ENCODE assay signal across 9 mouse cellular contexts in the genomic region with DNA sequence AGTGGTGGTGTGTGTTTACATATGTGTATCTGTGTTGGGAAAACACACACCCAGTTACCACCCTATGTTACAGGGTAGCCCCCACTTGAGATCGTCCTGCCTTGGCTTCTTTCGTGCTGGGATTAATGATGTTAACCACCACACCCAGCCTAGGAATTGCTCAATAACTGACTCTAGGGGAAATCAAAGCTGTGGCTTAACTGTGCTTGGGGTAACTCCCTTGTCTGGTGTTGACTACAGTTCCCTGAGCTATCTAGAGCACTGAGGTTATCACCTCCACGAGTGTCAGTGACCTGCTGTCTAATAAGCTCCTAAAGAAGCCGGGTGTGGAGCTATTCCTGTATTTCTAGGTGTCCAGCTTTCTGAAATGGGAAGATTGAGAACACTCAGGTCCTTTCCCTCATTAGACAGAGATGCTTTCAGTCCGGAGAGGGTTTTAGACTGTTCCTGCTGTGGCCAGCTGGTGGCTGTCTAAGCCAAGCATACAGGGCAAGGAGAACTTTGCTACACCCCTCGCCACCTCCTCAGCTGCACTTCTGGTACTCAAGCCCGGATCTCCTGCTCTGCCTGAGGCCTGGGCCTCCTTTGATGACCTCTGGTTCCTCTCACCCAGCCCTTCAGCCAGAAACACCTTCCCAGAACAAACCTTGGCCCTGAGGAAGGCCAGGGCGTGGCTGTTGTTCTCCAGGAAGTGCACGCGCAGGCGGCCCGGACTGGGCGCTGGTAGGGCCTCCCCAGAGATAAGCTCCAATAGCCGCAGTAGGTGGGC. TPM values are rescaled to one million over a fixed set of nuclear protein-coding genes. Genes with fewer than 3 reads are reported as not detected.
DNase-seq lines count a peak whose midpoint lies in the region; ATAC-seq and TF ChIP-seq lines count a peak whose summit lies in the region.
"Had no signal": no experiment of that assay in that cellular context is flagged by ENCODE, and none has a peak within 500 bp of the region (broad histone marks: within the 10 kb centered on the region; RNA-seq: fewer than 3 reads in every experiment).

No protein-coding gene starts in this region.

- WGBS in liver, adult 2 months: 62% methylated on average over 14 of the region's 14 CpGs
- 54% methylated on average over 14 of the region's 14 CpGs for WGBS in liver, embryonic 12.5 days (ENCODE audit: insufficient replicate concordance)
- 46% methylated on average over 14 of the region's 14 CpGs for WGBS in heart, embryonic 16.5 days
- WGBS in lung, embryonic 16.5 days: 51% methylated on average over 14 of the region's 14 CpGs

- no peak for ATAC-seq in liver, embryonic 12.5 days
- ATAC-seq in heart, embryonic 16.5 days (replicated peaks; ENCODE audit: extremely low read depth, insufficient read depth, low FRiP score): peak; percentile 82
- peak; percentile 83 for ATAC-seq in lung, embryonic 16.5 days (ENCODE audit: low read depth)

- H3K4me1 ChIP-seq in liver, adult 2 months (ENCODE audit: control insufficient read depth, insufficient read depth, low read length): no peaks in the 10 kb centered on the region
- peaks cover 6% of the 10 kb centered on the region for H3K4me1 ChIP-seq in liver, embryonic 12.5 days
- H3K4me1 ChIP-seq in heart, embryonic 16.5 days (ENCODE audit: control insufficient read depth, insufficient read depth, low read length): 0 out of 2 replicates have a peak, but pooled peaks cover 4% of the 10 kb centered on the region
- no peaks in the 10 kb centered on the region; the same call in 1 of the 2 replicates for H3K4me1 ChIP-seq in lung, embryonic 16.5 days (replicated peaks; ENCODE audit: control insufficient read depth, insufficient read depth, low read length)

- H3K27me3 ChIP-seq in liver, adult 2 months (ENCODE audit: control insufficient read depth, insufficient read depth, low read length): no peaks in the 10 kb centered on the region
- H3K27me3 ChIP-seq in liver, embryonic 12.5 days (replicated peaks): peaks cover 2% of the 10 kb centered on the region; the same call in 1 of the 2 replicates
- H3K27me3 ChIP-seq in heart, embryonic 16.5 days (ENCODE audit: control insufficient read depth, insufficient read depth, low read length): no peaks in the 10 kb centered on the region
- no peaks in the 10 kb centered on the region for H3K27me3 ChIP-seq in lung, embryonic 16.5 days (ENCODE audit: control insufficient read depth, insufficient read depth, low read depth, low read length)
- H3K27me3 ChIP-seq: embryonic facial prominence, embryonic 15.5 days had no signal

- no peaks in the 10 kb centered on the region for H3K9me3 ChIP-seq in liver, embryonic 12.5 days (replicated peaks)
- H3K9me3 ChIP-seq in heart, embryonic 16.5 days (replicated peaks; ENCODE audit: control insufficient read depth, low read length): 0 out of 2 replicates have a peak, but pooled peaks cover 4% of the 10 kb centered on the region
- H3K9me3 ChIP-seq in lung, embryonic 16.5 days (ENCODE audit: control insufficient read depth, low read length): no peaks in the 10 kb centered on the region
- H3K9me3 ChIP-seq: embryonic facial prominence, embryonic 15.5 days had no signal

- no peak overlapping the region for H3K4me2 ChIP-seq in liver, embryonic 12.5 days
- H3K4me2 ChIP-seq in heart, embryonic 16.5 days (ENCODE audit: low read depth, low read length): no peak overlapping the region
- H3K4me2 ChIP-seq in lung, embryonic 16.5 days (ENCODE audit: low read depth, low read length): no peak overlapping the region
- H3K4me2 ChIP-seq: embryonic facial prominence, embryonic 15.5 days had no signal

- no peaks in the 10 kb centered on the region for H3K36me3 ChIP-seq in liver, adult 2 months (ENCODE audit: control insufficient read depth, insufficient read depth, low read length)
- H3K36me3 ChIP-seq in liver, embryonic 12.5 days: no peaks in the 10 kb centered on the region; the same call in 1 of the 2 replicates
- peaks cover 4% of the 10 kb centered on the region for H3K36me3 ChIP-seq in heart, embryonic 16.5 days (ENCODE audit: control insufficient read depth, insufficient read depth)
- no peaks in the 10 kb centered on the region for H3K36me3 ChIP-seq in lung, embryonic 16.5 days (ENCODE audit: control insufficient read depth, insufficient read depth, low read length)
- H3K36me3 ChIP-seq: embryonic facial prominence, embryonic 15.5 days had no signal

- TF ChIP-seq CTCF in liver, adult 2 months (IDR thresholded peaks at IDR 0.05; ENCODE audit: low read depth, low read length): peak; percentile 69

- intact Hi-C loops in left cerebral cortex, postnatal 36 days (cut with DNase I): loop anchor here (2.0 to 5.0 kb wide), 2 partner anchors 86 to 193 kb away; no protein-coding TSS in a partner anchor

- no peak overlapping the region for H3K4me3 ChIP-seq in liver, adult 2 months (ENCODE audit: insufficient read depth, low read depth, low read length)
- no peak overlapping the region for H3K4me3 ChIP-seq in liver, embryonic 12.5 days
- H3K4me3 ChIP-seq in heart, embryonic 16.5 days (ENCODE audit: low read length): no peak overlapping the region
- H3K4me3 ChIP-seq in lung, embryonic 16.5 days (ENCODE audit: low read length): no peak overlapping the region
- H3K4me3 ChIP-seq: embryonic facial prominence, embryonic 15.5 days; megakaryocyte, embryonic 14.5 days had no signal

- no peak for TF ChIP-seq POLR2A in liver, adult 2 months (IDR thresholded peaks at IDR 0.05; ENCODE audit: extremely low read depth, insufficient read depth, low read length)

- no peaks in the 10 kb centered on the region for H3K79me2 ChIP-seq in liver, adult 2 months (ENCODE audit: control insufficient read depth, insufficient read depth, low read length)

- no peak overlapping the region for H3K9ac ChIP-seq in liver, adult 2 months (ENCODE audit: low read depth, low read length)
- H3K9ac ChIP-seq in liver, embryonic 12.5 days: no peak overlapping the region
- peak overlapping the region; percentile 53 for H3K9ac ChIP-seq in heart, embryonic 16.5 days (ENCODE audit: low read length)
- no peak overlapping the region; the same call in 1 of the 2 replicates for H3K9ac ChIP-seq in lung, embryonic 16.5 days (ENCODE audit: low read length)
- H3K9ac ChIP-seq: embryonic facial prominence, embryonic 15.5 days had no signal

- DNase-seq in liver, adult 2 months (ENCODE audit: extremely low read depth, low read depth, low spot score): peak; percentile 7
- peak; percentile 57 for DNase-seq in adrenal gland, postnatal 10 days
- no peak for DNase-seq in left cerebral cortex, postnatal 36 days (ENCODE audit: low spot score in 2 of 2)
- no peak for DNase-seq in thymus, postnatal 25 days

- no peak overlapping the region for H3K27ac ChIP-seq in liver, adult 2 months (replicated peaks; ENCODE audit: insufficient read depth, low read depth, low read length)
- no peak overlapping the region for H3K27ac ChIP-seq in liver, embryonic 12.5 days
- no peak overlapping the region for H3K27ac ChIP-seq in heart, embryonic 16.5 days (ENCODE audit: low read length)
- H3K27ac ChIP-seq in lung, embryonic 16.5 days (ENCODE audit: low read length): no peak overlapping the region
- H3K27ac ChIP-seq: embryonic facial prominence, embryonic 15.5 days had no signal

RNA-seq across cellular contexts. Expression of a gene that starts 51.6 kb away (rescaled TPM):
- total RNA-seq in liver, adult 2 months (2014; rRNA removed): 0.37 and 1.7 TPM in 2 replicates
- 2.0 and 2.4 TPM in 2 replicates for polyA plus RNA-seq in liver, adult 2 months (2012; rRNA removed)
- polyA plus RNA-seq in liver, embryonic 12.5 days (2016; fragmentation: Nextera tagmentation; extraction: Ambion mirVana): 0.56 and 0.73 TPM in 2 replicates
- total RNA-seq in adrenal gland, postnatal 10 days (2021): 1 to 10 TPM; 1.1 to 4.0 TPM
- polyA plus RNA-seq in heart, embryonic 16.5 days (2015; fragmentation: Nextera tagmentation; extraction: Ambion mirVana): 1.8 and 2.3 TPM in 2 replicates
- 1.1 and 1.4 TPM in 2 replicates for polyA plus RNA-seq in lung, embryonic 16.5 days (2015; fragmentation: Nextera tagmentation; extraction: Ambion mirVana)
- 1 to 10 TPM; 1.4 to 3.7 TPM for total RNA-seq in left cerebral cortex, postnatal 36 days (2021)

RNA-seq across cellular contexts. Expression of a gene that starts 57.5 kb away (rescaled TPM):
- total RNA-seq in liver, adult 2 months (2014; rRNA removed): 0.13 and 1.5 TPM in 2 replicates
- polyA plus RNA-seq in liver, adult 2 months (2012; rRNA removed): 0.91 and 1.8 TPM in 2 replicates
- polyA plus RNA-seq in liver, embryonic 12.5 days (2016; fragmentation: Nextera tagmentation; extraction: Ambion mirVana): 0.86 and 2.0 TPM in 2 replicates
- 1 to 10 TPM in 1 of 2 experiments, under 1 TPM in 1; 0.69 to 4.7 TPM for total RNA-seq in adrenal gland, postnatal 10 days (2021)
- 2.0 and 2.2 TPM in 2 replicates for polyA plus RNA-seq in heart, embryonic 16.5 days (2015; fragmentation: Nextera tagmentation; extraction: Ambion mirVana)
- polyA plus RNA-seq in lung, embryonic 16.5 days (2015; fragmentation: Nextera tagmentation; extraction: Ambion mirVana): 2.3 and 4.3 TPM in 2 replicates
- total RNA-seq in left cerebral cortex, postnatal 36 days (2021): under 1 TPM in 1 of 2 experiments, not detected in 1; 0.84 TPM

RNA-seq across cellular contexts. Expression of a gene that starts 57.5 kb away (rescaled TPM):
- total RNA-seq in liver, adult 2 months (2014; rRNA removed): 1.7 and 2.8 TPM in 2 replicates
- polyA plus RNA-seq in liver, adult 2 months (2012; rRNA removed): 4.6 and 6.5 TPM in 2 replicates
- polyA plus RNA-seq in liver, embryonic 12.5 days (2016; fragmentation: Nextera tagmentation; extraction: Ambion mirVana): 8.5 and 9.7 TPM in 2 replicates
- 10 to 100 TPM in 1 of 2 experiments, 1 to 10 TPM in 1; 9.3 to 11.9 TPM for total RNA-seq in adrenal gland, postnatal 10 days (2021)
- 16.7 and 17.3 TPM in 2 replicates for polyA plus RNA-seq in heart, embryonic 16.5 days (2015; fragmentation: Nextera tagmentation; extraction: Ambion mirVana)
- polyA plus RNA-seq in lung, embryonic 16.5 days (2015; fragmentation: Nextera tagmentation; extraction: Ambion mirVana): 21.2 and 22.9 TPM in 2 replicates
- total RNA-seq in left cerebral cortex, postnatal 36 days (2021): 1 to 10 TPM; 3.4 to 4.8 TPM

Comparison
In these comparisons a context has a peak if more than half of its experiments do, and no peak if none do; other contexts are left out.
1. DNase-seq: peak in liver, adult 2 months (single experiment) and adrenal gland, postnatal 10 days (single experiment); none in left cerebral cortex, postnatal 36 days (0 of 2) and thymus, postnatal 25 days (single experiment).